Comparison of ENCODE assay signal across 18 mouse cellular contexts in the genomic region with DNA sequence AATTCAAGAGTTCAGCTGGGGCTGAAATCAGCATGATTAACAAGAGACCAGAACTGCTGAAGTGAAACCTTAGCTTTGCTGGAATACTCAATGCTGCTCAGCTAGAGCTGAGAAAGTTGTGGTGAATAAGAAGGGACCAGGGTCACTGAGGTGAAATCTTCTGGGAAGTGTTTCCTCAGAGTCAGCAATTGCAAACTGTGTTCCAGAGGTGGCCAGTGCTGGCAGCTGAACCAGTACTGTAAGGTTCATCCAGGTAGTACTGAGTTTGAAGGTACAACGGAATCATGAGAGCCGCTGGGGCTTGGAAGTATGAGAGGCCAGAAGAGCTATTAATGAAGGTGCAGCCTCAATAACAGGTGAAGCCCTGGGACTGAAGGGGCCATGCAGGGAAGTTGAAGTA.
"Had no signal": no experiment of that assay in that cellular context is flagged by ENCODE, and none has a peak within 500 bp of the region (broad histone marks: within the 10 kb centered on the region; RNA-seq: fewer than 3 reads in every experiment).

No protein-coding gene starts in this region.

- H3K4me2 ChIP-seq: lung, embryonic 14.5 days; midbrain, embryonic 12.5 days; neural tube, embryonic 13.5 days; neural tube, embryonic 15.5 days had no signal

- DNase-seq: lung, postnatal 10 days; lung, postnatal 4 days; midbrain, embryonic 14.5 days; retina, postnatal 1 day; right cerebral cortex, adult 18-20 months; right cerebral cortex, postnatal 25 days; right cerebral cortex, postnatal 4 days; spleen, adult 18-20 months; thymus, adult 18-20 months; thymus, postnatal 14 days; thymus, postnatal 36 days had no signal

- H3K9me3 ChIP-seq: midbrain, embryonic 10.5 days; midbrain, embryonic 12.5 days; neural tube, embryonic 13.5 days; neural tube, embryonic 15.5 days had no signal

- H3K9ac ChIP-seq: lung, embryonic 14.5 days; midbrain, embryonic 12.5 days; neural tube, embryonic 13.5 days; neural tube, embryonic 15.5 days had no signal

- H3K4me3 ChIP-seq: midbrain, embryonic 10.5 days; midbrain, embryonic 12.5 days; myocyte; neural tube, embryonic 13.5 days; neural tube, embryonic 15.5 days had no signal

- H3K4me1 ChIP-seq: midbrain, embryonic 10.5 days; midbrain, embryonic 12.5 days; neural tube, embryonic 13.5 days; neural tube, embryonic 15.5 days had no signal

- H3K36me3 ChIP-seq: midbrain, embryonic 10.5 days; midbrain, embryonic 12.5 days; neural tube, embryonic 13.5 days; neural tube, embryonic 15.5 days had no signal

- ATAC-seq: midbrain, embryonic 16.5 days had no signal

- H3K27me3 ChIP-seq: midbrain, embryonic 12.5 days; neural tube, embryonic 13.5 days; neural tube, embryonic 15.5 days had no signal

- H3K27ac ChIP-seq: midbrain, embryonic 10.5 days; midbrain, embryonic 12.5 days; neural tube, embryonic 13.5 days; neural tube, embryonic 15.5 days had no signal
